Mouse (Mus musculus) frontal cortex, postnatal 25 days (tissue): ENCODE measurements around the gene Phlda1.
"Not testable (repeated sequence)": the region's sequence is repeated elsewhere in the genome, so short reads cannot be mapped to it uniquely, and the experiment has no call there.

ENCODE experiments used
- DNase-seq, 2 experiments: peaks; one replicate each; pipeline ENCODE4 v3.0.0; 2022; ENCODE audit warnings: low spot score in 2 of 2

The Phlda1 gene

GRCm38 (mm10) chr10:111506101-111506925 is at the start of gene Phlda1:
TSS of gene Phlda1 (plus strand) at chr10:111506286.
- peak; percentile 86 to 87 for DNase-seq

- no peak for DNase-seq
Observed at GRCm38 (mm10) chr10:111458088-111458487, 48.0 kb upstream of the Phlda1 start.

- DNase-seq = no peak
Observed at GRCm38 (mm10) chr10:111459040-111459439, 47.0 kb upstream of the Phlda1 start.

- no peak for DNase-seq
Observed at GRCm38 (mm10) chr10:111459874-111460273, 46.2 kb upstream of the Phlda1 start.

- DNase-seq = no peak
Observed at GRCm38 (mm10) chr10:111460381-111460780, 45.7 kb upstream of the Phlda1 start.

GRCm38 (mm10) chr10:111464833-111465232 is 41.3 kb upstream of the Phlda1 start:
- no peak for DNase-seq

- no peak for DNase-seq
Observed at GRCm38 (mm10) chr10:111465409-111465808, 40.7 kb upstream of the Phlda1 start.

GRCm38 (mm10) chr10:111471166-111471565 is 34.9 kb upstream of the Phlda1 start:
- DNase-seq = no peak

- peak; percentile 89 to 94 for DNase-seq
Observed at GRCm38 (mm10) chr10:111472686-111473510, 33.2 kb upstream of the Phlda1 start, which contains the start of gene Nap1l1. TSS of gene Nap1l1 (plus strand) at chr10:111473223.

- peak in 1 of 2 experiments; percentile 18 for DNase-seq
Observed at GRCm38 (mm10) chr10:111473511-111474371, 32.3 kb upstream of the Phlda1 start.

GRCm38 (mm10) chr10:111476301-111476700 is 29.8 kb upstream of the Phlda1 start:
- no peak for DNase-seq

- DNase-seq = no peak
Observed at GRCm38 (mm10) chr10:111476989-111477510, 29.0 kb upstream of the Phlda1 start.

GRCm38 (mm10) chr10:111479599-111479998 is 26.5 kb upstream of the Phlda1 start:
- DNase-seq = no peak

GRCm38 (mm10) chr10:111482654-111483053 is 23.4 kb upstream of the Phlda1 start:
- DNase-seq = no peak

- DNase-seq = no peak
Observed at GRCm38 (mm10) chr10:111484079-111484478, 22.0 kb upstream of the Phlda1 start.

GRCm38 (mm10) chr10:111488793-111489192 is 17.3 kb upstream of the Phlda1 start:
- no peak for DNase-seq

- DNase-seq = not testable (repeated sequence)
Observed at GRCm38 (mm10) chr10:111490079-111490478, 16.0 kb upstream of the Phlda1 start.

GRCm38 (mm10) chr10:111495888-111496287 is 10.2 kb upstream of the Phlda1 start:
- no peak for DNase-seq

- no peak for DNase-seq
Observed at GRCm38 (mm10) chr10:111499892-111500291, 6.2 kb upstream of the Phlda1 start.

GRCm38 (mm10) chr10:111503071-111503470 is 3.0 kb upstream of the Phlda1 start:
- peak; percentile 82 for DNase-seq

- no peak for DNase-seq
Observed at GRCm38 (mm10) chr10:111503716-111504115, 2.4 kb upstream of the Phlda1 start.
